Mouse (Mus musculus): ENCODE results near the gene Gpr84. TPM values are rescaled to one million over a fixed set of nuclear protein-coding genes. Genes with fewer than 3 reads are reported as not detected.

Gene Gpr84
- polyA plus RNA-seq, 1 experiment from 2014 or later = 0.10 TPM

GRCm38 (mm10) chr15:103334194-103334593, 23.8 kb upstream of the Gpr84 start:
- no peaks in the 10 kb centered on the region for H3K9me3 ChIP-seq
- H3K27ac ChIP-seq = no peak overlapping the region
- 0 out of 2 replicates have a peak overlapping the region, but pooled peaks have one; percentile 8 for H3K4me2 ChIP-seq
- H3K4me1 ChIP-seq = peaks cover 53% of the 10 kb centered on the region
- H3K9ac ChIP-seq = 0 out of 2 replicates have a peak overlapping the region, but pooled peaks have one; percentile 8
- peak; percentile 50 for ATAC-seq (ENCODE audit: low FRiP score)
- WGBS = 7% methylated on average over 2 of the region's 2 CpGs
- H3K27me3 ChIP-seq = peaks cover 41% of the 10 kb centered on the region
- no peaks in the 10 kb centered on the region for H3K36me3 ChIP-seq (replicated peaks)
- no peak overlapping the region for H3K4me3 ChIP-seq (replicated peaks)

GRCm38 (mm10) chr15:103333738-103334137, 23.3 kb upstream of the Gpr84 start:
- 0 out of 2 replicates have a peak overlapping the region, but pooled peaks have one; percentile 8 for H3K4me2 ChIP-seq
- peaks cover 36% of the 10 kb centered on the region for H3K27me3 ChIP-seq
- no peak overlapping the region for H3K27ac ChIP-seq
- H3K9ac ChIP-seq = no peak overlapping the region
- H3K9me3 ChIP-seq = no peaks in the 10 kb centered on the region
- peaks cover 50% of the 10 kb centered on the region for H3K4me1 ChIP-seq
- H3K36me3 ChIP-seq (replicated peaks) = no peaks in the 10 kb centered on the region
- H3K4me3 ChIP-seq (replicated peaks) = no peak overlapping the region
- ATAC-seq (ENCODE audit: low FRiP score) = peak; percentile 18
- WGBS = 45% methylated on average over 5 of the region's 5 CpGs

GRCm38 (mm10) chr15:103333081-103333615, 22.7 kb upstream of the Gpr84 start:
- Histone ChIP-seq H3K36me3 (replicated peaks) (no peaks in the 10 kb centered on the region), H3K4me1 (peaks cover 44% of the 10 kb centered on the region), H3K4me3 (replicated peaks) (no peak overlapping the region), H3K27ac (no peak overlapping the region), H3K4me2 (0 out of 2 replicates have a peak overlapping the region, but pooled peaks have one; percentile 8), H3K9me3 (no peaks in the 10 kb centered on the region), H3K9ac (no peak overlapping the region), H3K27me3 (peaks cover 31% of the 10 kb centered on the region)
- no peak for ATAC-seq (ENCODE audit: low FRiP score)
- 56% methylated on average over 5 of the region's 5 CpGs for WGBS

- peak overlapping the region; percentile 73 for H3K27ac ChIP-seq
- peaks cover 9% of the 10 kb centered on the region for H3K36me3 ChIP-seq (replicated peaks)
- WGBS = 1% methylated on average over 37 of the region's 40 CpGs
- H3K27me3 ChIP-seq = no peaks in the 10 kb centered on the region
- ATAC-seq (ENCODE audit: low FRiP score) = peak; percentile 97
- no peaks in the 10 kb centered on the region for H3K9me3 ChIP-seq
- H3K9ac ChIP-seq = peak overlapping the region; percentile 83
- peak overlapping the region; percentile 80 for H3K4me2 ChIP-seq
- peak overlapping the region; percentile 79 for H3K4me3 ChIP-seq (replicated peaks)
- H3K4me1 ChIP-seq = peaks cover 33% of the 10 kb centered on the region
These were observed 13.2 kb upstream of the Gpr84 start for GRCm38 (mm10) chr15:103323455-103324247.

GRCm38 (mm10) chr15:103323070-103323454, 12.7 kb upstream of the Gpr84 start:
- WGBS = under 1% methylated on average over 24 of the region's 26 CpGs
- peak overlapping the region; percentile 73 for H3K27ac ChIP-seq
- peak; percentile 81 for ATAC-seq (ENCODE audit: low FRiP score)

GRCm38 (mm10) chr15:103322396-103322795, 12.0 kb upstream of the Gpr84 start:
- 42% methylated on average over 4 of the region's 4 CpGs for WGBS
- Histone ChIP-seq H3K27ac (0 out of 2 replicates have a peak overlapping the region, but pooled peaks have one; percentile 73), H3K4me2 (peak overlapping the region; percentile 80), H3K9me3 (no peaks in the 10 kb centered on the region), H3K27me3 (no peaks in the 10 kb centered on the region), H3K9ac (peak overlapping the region; percentile 83), H3K36me3 (replicated peaks) (peaks cover 22% of the 10 kb centered on the region), H3K4me1 (peaks cover 33% of the 10 kb centered on the region), H3K4me3 (replicated peaks) (peak overlapping the region; percentile 79)
- ATAC-seq (ENCODE audit: low FRiP score) = no peak

More at GRCm38 (mm10) chr15:103323070-103323454, 12.7 kb upstream of the Gpr84 start:
- H3K9me3 ChIP-seq = no peaks in the 10 kb centered on the region
- H3K27me3 ChIP-seq = no peaks in the 10 kb centered on the region
- H3K4me3 ChIP-seq (replicated peaks) = peak overlapping the region; percentile 79
- peak overlapping the region; percentile 80 for H3K4me2 ChIP-seq
- H3K4me1 ChIP-seq = peaks cover 33% of the 10 kb centered on the region
- peak overlapping the region; percentile 83 for H3K9ac ChIP-seq
- H3K36me3 ChIP-seq (replicated peaks) = peaks cover 15% of the 10 kb centered on the region

GRCm38 (mm10) chr15:103321076-103321475, 10.7 kb upstream of the Gpr84 start:
- no peaks in the 10 kb centered on the region for H3K9me3 ChIP-seq
- no peak overlapping the region for H3K9ac ChIP-seq
- no peak overlapping the region for H3K27ac ChIP-seq
- peaks cover 35% of the 10 kb centered on the region for H3K36me3 ChIP-seq (replicated peaks)
- no peak for ATAC-seq (ENCODE audit: low FRiP score)
- H3K27me3 ChIP-seq = no peaks in the 10 kb centered on the region
- H3K4me2 ChIP-seq = no peak overlapping the region
- H3K4me3 ChIP-seq (replicated peaks) = no peak overlapping the region
- WGBS = 67% methylated on average over 1 of the region's 1 CpGs
- H3K4me1 ChIP-seq = peaks cover 33% of the 10 kb centered on the region

GRCm38 (mm10) chr15:103318201-103318816, 7.9 kb upstream of the Gpr84 start:
- Histone ChIP-seq H3K9ac (no peak overlapping the region), H3K36me3 (replicated peaks) (peaks cover 40% of the 10 kb centered on the region), H3K4me3 (replicated peaks) (no peak overlapping the region), H3K4me2 (no peak overlapping the region), H3K9me3 (no peaks in the 10 kb centered on the region), H3K27me3 (peaks cover 7% of the 10 kb centered on the region; the same call in 1 of the 2 replicates), H3K4me1 (peaks cover 49% of the 10 kb centered on the region), H3K27ac (no peak overlapping the region)
- WGBS = 77% methylated on average over 3 of the region's 3 CpGs
- no peak for ATAC-seq (ENCODE audit: low FRiP score)

GRCm38 (mm10) chr15:103317731-103318130, 7.3 kb upstream of the Gpr84 start:
- Histone ChIP-seq H3K4me2 (no peak overlapping the region), H3K9ac (0 out of 2 replicates have a peak overlapping the region, but pooled peaks have one; percentile 1), H3K36me3 (replicated peaks) (peaks cover 40% of the 10 kb centered on the region), H3K4me3 (replicated peaks) (no peak overlapping the region), H3K4me1 (peaks cover 52% of the 10 kb centered on the region), H3K9me3 (no peaks in the 10 kb centered on the region), H3K27ac (no peak overlapping the region), H3K27me3 (peaks cover 7% of the 10 kb centered on the region; the same call in 1 of the 2 replicates)
- 87% methylated on average over 8 of the region's 8 CpGs for WGBS
- ATAC-seq (ENCODE audit: low FRiP score) = no peak

GRCm38 (mm10) chr15:103317120-103317519, 6.7 kb upstream of the Gpr84 start:
- Histone ChIP-seq H3K4me2 (no peak overlapping the region), H3K4me3 (replicated peaks) (no peak overlapping the region), H3K9ac (0 out of 2 replicates have a peak overlapping the region, but pooled peaks have one; percentile 1), H3K27ac (no peak overlapping the region), H3K36me3 (replicated peaks) (peaks cover 40% of the 10 kb centered on the region), H3K4me1 (peaks cover 46% of the 10 kb centered on the region), H3K27me3 (peaks cover 7% of the 10 kb centered on the region; the same call in 1 of the 2 replicates), H3K9me3 (no peaks in the 10 kb centered on the region)
- ATAC-seq (ENCODE audit: low FRiP score) = no peak

GRCm38 (mm10) chr15:103315979-103316776, 5.8 kb upstream of the Gpr84 start:
- no peak for ATAC-seq (ENCODE audit: low FRiP score)
- Histone ChIP-seq H3K4me2 (no peak overlapping the region), H3K36me3 (replicated peaks) (peaks cover 40% of the 10 kb centered on the region), H3K4me1 (peaks cover 36% of the 10 kb centered on the region), H3K9ac (no peak overlapping the region), H3K27ac (no peak overlapping the region), H3K4me3 (replicated peaks) (no peak overlapping the region), H3K27me3 (peaks cover 7% of the 10 kb centered on the region; the same call in 1 of the 2 replicates), H3K9me3 (no peaks in the 10 kb centered on the region)
- WGBS = 85% methylated on average over 10 of the region's 10 CpGs

Measured in forebrain, embryonic 12.5 days (tissue).